Mouse (Mus musculus) kidney, adult 9 months (tissue): Measurements from ENCODE around the gene Rab31.

Source experiments
- DNase-seq: peaks from one replicate; pipeline ENCODE4 v3.0.0; 2022

The Rab31 gene

DNA sequence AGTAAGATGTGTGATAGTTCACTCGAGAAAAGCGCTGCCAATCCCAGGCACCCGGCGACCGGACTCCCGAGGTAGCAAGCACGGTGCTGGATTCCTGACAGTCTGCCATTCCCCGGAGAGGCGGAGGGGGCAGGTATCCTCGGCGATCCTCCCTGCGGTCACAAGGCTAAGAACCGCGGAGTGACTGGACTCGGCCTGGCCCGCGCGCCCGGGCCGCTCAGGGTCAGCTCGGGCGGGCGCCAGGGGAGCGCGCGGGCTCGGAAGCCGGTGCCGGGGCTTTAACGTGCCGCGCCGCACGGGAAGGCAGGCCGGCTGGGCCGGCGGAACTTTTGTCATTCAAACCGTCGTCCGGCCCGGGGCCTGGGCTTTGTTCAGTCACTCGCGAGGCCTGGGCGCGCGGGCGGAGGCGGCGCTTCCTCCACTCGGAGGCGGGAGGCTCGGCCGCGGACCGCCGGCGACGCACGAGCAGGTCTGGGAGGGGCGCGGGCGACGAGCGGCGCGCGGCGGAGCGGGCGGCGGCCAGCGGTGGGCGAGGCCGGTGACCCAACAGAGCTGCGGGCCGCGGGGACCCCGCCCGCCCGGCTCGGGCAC lies 10.1 kb upstream of the Rab31 start, which contains the start of gene Ppp4r1:
TSS of gene Ppp4r1 (plus strand) at position 23 of the 591 bp plus-strand sequence.
- peak; percentile 87 for DNase-seq

DNA sequence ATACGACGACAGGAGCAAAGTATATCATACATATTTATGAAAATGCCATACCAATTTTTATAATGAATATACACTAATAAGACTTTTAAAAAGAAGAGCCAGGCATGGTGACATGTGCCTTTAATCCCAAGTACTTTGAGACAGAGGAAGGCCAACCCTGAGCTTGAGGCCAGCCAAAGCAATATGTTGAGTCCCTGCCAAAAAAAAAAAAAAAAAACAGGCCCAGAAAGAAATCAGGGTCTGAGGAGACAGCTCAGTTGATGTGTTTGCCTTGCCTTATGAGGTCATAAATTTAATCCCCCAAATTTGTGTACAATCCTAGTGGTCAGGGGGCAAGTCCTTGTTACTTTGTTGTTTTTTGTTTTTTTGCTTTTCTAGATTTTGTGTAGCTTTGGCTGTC lies 8.4 kb upstream of the Rab31 start:
- DNase-seq = no peak

DNA sequence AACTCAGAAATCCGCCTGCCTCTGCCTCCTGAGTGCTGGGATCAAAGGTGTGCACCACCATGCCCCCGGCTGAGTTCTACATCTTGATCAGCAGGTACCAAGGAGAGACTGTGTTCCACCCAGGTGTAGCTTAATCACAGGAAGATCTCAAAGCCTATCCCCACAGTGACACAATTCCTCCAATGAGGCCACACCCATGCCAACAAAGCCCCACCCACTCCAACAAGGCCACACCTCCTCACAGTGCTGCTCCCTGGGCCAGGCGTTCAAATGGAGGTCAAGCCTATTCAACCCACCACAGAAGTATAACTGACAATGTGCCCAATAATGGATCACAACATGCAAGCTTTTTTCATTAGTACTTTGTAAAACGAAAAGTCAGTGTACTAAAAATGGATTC lies 4.9 kb upstream of the Rab31 start:
- DNase-seq = no peak

DNA sequence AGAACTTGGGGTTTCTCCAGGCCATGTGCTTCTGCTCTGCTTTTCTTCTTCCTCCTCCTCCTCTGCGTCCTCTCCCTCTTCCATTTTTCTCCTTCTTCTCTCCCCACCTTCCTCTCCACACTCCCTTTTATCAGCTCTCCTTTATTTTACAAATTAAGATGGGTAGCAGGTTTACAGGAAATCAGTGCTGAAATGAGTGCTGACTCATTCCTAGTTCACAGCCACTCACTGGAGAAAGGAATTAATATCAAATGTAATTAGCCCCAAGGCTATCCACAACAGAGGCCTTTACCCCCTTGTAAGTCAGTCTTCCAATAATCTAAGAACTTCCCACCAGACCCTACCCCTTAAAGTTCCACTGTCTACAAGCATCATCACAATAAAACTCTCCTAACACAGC lies 3.7 kb upstream of the Rab31 start:
- no peak for DNase-seq

DNA sequence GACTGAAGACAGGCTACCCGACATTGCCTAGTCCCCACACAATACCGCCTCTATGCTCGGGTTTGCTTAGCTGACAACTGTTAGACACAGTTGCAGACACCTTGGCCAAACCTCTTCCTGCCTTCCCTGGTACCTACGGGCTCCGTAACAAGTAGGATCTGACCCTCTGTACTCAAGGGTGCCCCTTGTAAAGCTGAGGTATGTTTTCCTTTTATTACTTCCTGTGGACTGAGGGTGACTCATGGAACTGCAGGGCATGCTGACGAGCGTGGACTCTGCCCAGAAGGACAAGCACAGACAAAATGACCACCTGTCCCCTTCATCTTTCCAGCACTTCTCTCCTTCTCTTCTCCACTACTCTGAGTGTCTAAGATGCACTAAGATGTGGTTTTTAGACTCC lies 1.9 kb upstream of the Rab31 start:
- DNase-seq = no peak

DNA sequence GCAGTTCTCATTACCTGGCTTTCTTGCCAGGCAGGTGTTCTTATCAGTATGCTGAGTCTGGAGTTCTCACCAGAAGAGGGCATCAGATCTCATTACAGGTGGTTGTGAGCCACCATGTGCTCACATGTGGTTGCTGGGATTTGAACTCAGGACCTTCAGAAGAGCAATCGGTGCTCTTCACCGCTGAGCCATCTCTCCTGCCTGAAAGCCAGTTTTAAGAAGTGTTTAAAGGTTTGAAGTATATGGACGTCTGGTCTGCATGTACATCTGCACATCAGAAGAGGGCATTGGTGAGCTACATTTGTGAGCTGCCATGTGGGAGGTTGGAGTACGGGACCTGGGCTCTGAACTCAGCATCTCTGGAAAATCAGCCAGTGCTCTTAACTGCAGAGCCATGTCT lies 1.1 kb upstream of the Rab31 start:
- no peak for DNase-seq

DNA sequence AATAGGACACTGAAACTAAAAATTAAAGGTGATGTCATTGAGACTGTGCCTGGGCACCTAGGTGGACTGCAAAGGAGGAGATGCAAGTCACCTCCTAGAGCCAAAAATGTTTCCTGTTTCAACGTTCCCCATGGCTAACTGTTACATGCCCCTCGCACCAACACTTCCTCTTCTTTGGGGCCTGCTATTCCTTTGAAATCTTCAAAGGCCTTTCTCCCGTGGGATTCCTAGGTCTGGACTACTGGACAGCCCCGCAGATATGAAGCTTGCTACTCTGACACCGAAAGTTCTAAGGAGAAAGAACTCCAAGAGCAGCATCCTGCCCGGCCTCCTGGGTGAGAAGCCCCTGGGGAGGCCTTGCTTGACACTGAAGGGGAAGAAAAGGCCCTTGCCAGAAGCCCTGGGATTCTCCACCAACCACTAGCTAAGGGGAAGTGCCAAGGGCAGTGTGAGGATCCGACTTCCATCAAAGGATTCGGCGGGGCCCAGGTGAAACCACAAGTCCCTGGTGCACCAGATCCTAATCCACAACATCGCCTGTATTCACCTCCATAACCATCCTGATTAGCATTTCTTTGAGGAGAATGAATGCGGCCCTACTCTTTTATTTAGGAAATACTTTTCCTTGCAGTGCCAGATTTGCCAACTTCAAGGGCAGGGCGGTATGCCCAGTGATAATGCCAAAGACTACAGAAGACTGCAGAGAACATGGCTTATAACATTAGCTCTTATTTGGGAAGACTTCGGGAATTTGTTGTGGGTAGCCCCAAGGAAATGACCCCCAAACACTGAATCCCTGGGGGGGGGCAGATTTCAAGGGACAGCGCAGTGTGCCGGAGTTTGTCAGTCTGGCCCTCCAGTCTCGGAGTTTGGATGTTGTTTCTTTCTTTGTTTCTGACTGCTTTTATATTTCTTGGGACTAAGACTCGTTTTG lies 1.3 kb downstream of the Rab31 start:
- DNase-seq = no peak

DNA sequence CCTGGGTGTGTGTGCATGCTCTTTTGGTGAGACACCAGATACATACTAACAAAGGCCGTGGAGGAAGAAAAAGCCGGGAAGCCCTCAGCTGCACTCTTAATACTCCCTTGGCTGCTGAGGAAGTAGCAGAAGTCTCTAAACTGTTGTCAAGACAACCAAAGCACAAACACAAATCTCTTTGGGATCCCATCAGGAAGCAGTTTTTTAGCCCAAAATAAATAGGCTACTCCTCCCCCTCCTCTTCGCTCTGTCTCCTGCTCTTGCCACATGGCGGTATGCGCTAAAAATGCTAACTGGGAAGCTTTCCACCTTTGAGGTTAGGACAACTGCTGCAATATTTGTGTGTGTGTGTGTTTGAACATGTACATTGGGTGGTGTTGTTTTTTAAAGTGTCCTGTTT lies 4.1 kb downstream of the Rab31 start:
- DNase-seq = peak; percentile 45

DNA sequence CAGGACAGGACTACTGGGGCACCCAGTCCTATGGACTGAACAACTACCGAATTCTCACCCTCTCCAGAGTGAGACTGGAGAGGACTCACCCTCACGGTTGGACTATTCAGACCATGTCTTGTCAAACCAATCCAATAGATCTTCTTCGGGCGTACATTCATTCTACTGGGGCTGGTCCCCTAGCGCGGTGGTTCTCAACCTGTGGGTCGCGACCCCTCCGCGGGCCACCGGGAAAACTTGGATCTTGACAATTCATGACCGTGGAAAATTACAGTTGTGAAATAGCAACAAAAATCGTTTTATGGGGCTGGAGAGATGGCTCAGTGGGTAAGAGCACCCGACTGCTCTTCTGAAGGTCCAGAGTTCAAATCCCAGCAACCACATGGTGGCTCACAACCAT lies 9.3 kb downstream of the Rab31 start:
- no peak for DNase-seq

DNA sequence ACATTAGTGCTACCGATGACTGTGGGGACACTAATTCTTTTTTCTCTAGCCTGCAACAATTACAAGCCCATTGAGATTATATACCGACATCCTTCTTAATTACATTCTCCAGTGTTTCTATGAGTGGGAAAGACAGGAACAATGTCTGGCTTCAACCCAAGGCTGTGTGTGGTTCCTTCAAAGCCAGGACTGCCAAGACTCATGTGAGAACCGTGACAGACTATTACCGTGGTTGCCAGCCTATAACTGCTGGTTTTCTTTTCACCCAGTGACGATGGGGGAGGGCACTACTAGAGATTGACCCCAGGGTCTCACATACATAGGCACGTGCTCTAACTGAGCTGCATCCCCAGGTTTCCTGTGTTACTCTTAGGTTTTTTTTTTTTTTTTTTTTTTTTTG lies 15.4 kb downstream of the Rab31 start:
- no peak for DNase-seq

DNA sequence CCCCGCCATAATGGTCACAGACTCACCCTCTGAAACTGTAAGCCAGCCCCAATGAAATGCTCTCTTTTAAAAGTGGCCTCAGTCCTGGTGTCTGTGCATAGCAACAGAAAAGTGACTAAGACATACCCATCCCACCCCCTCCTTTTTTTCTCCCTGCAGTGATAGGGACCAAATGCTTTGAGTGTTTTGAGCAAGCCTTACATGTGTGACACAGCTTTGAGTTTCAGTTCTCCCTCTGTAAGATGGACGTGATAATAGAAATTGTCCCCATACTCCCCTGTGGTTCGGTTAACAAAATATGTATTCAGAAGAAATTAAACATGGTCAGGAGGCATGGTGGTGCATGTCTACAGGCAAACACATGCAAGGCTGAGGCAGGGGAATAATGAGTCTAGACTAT lies 16.7 kb downstream of the Rab31 start:
- no peak for DNase-seq

DNA sequence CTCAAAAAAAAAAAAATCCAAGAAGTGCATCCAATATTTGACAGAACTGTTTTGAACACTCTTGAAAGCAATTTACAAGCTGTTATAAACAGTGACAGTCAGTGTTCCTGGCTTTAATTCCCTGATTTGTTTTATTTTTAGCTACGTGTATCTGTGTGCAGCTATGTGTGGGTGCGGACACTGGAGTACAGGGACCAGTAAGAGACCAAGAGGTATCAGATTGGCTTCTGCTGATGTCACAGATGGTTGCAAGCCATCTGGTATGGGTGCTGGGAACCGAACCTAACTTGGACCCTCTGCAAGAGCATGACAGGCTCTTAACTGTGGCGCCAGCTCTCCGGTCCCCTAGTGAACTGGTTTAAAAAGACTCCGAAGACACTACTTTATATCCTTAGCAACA lies 19.4 kb downstream of the Rab31 start:
- DNase-seq = no peak

DNA sequence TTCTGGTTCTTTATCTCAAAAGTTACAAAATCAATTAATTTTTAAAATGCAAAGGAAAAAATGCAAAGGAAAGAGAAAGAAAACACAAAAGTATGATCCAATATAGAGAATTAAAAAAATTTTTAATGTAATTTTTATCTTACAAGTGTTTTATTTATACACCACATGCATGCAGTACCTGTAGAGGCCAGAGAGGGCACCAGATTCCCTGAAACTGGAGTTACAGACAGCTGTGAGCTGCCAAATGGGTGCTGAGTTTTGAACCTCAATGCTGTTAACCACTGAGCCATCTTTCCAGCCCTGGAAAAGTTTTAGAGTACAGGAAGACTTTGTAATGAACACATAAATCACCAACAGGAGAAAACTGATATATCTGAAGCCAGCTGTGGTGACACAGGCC lies 22.3 kb downstream of the Rab31 start:
- DNase-seq = no peak

DNA sequence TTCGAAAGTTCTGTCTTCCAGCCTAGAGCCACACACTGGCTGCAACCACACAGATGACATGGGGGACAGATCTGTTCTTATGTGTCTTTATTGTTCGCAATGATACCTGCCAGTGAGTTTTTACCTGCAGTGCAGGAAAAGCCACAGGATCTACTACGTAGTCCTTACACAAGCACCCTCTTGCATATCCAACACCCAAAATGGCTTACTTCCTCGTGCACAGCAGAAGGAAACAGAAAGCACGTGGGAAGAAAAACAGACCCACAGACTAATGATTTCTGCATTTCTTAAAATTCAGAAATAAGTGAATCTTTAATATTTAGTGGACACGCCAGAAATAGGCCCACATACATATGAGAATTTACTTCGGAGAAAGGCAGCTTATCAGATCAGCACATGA lies 22.7 kb downstream of the Rab31 start:
- no peak for DNase-seq

DNA sequence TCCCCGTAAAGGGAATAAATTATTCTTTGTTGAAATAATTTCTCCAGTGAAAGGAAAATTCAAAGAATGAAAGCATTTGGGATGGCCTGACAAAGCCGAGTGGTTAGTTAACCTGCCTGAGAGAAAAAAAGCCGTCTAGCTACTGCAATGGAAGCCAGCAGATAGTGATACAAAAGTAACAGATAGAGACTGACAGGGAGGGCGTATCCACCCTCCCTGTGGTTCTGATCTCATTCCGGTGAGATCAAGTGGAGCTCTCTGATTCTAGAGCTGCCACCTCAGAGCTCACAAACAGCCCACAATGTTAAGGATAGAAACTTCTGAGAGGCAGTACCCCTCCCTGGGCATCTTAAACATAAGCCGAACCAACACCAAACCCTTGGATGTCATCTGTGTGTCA lies 23.6 kb downstream of the Rab31 start:
- no peak for DNase-seq

DNA sequence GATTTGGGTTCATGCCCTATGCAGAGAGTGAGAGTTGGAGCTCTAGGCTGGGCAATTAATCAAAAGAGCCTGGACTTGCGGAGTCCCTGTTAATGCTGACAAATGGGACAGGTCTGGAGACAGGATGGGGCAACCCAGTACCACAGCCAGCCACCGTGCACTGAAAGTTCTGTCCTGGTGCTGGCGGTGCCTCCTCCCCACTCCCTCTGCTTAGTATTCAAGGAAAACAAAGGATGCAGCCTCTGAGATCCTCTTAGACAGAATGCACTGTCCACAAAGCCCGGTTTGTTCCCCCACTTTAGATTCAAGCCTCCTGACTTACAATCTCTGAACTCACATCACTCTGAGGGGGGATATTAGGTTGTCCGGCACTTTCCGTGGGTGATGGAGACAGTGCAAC lies 26.2 kb downstream of the Rab31 start:
- DNase-seq = no peak

DNA sequence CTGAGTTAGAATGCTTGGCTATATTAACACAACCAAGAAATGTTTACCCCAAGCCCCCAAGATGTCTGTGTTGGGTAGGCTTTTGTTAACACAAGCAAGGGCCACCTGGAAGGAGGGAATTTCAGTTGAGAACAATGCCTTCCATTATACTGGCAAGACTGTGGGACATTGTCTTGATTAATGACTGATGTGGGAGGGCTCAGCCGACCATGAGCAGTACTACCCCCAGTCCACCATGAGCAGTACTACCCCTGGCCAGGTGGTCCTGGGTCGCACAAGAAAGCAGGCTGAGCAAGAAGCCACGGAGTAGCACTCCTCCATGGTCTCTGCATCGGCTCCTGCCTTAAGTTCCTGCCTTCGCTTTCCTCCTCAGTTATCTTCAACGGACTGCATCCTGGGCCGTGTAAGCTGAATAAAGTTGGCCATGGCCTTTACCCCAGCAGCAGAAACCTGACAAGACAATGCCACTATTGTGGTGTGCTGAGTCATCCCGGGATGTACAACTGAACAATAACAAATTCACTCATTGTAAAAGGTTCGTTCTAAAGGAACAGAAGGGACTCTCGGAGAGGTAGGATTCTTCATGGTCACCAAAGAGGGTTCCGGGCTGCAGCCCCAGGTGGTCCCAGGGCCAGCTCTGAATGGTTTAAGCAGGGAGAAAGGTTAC lies 28.8 kb downstream of the Rab31 start:
- DNase-seq = no peak

DNA sequence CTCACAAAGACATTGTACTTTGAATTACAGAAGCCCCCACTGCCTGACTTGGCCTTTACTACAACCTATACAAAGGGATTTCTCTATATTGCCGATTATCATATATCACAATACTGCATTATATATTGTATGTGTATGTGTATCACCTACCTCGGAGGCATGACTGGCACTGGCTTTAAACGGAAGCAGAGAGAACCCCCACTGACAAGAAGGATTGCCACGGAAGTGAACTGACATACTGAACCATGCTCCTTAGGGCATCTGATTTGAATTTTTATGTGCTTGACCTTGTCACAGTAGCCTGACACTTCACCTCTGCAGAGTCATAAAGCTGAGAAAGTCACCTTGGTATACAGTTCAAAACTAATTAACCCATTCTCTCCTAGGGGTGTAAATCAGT lies 29.6 kb downstream of the Rab31 start:
- peak; percentile 29 for DNase-seq

DNA sequence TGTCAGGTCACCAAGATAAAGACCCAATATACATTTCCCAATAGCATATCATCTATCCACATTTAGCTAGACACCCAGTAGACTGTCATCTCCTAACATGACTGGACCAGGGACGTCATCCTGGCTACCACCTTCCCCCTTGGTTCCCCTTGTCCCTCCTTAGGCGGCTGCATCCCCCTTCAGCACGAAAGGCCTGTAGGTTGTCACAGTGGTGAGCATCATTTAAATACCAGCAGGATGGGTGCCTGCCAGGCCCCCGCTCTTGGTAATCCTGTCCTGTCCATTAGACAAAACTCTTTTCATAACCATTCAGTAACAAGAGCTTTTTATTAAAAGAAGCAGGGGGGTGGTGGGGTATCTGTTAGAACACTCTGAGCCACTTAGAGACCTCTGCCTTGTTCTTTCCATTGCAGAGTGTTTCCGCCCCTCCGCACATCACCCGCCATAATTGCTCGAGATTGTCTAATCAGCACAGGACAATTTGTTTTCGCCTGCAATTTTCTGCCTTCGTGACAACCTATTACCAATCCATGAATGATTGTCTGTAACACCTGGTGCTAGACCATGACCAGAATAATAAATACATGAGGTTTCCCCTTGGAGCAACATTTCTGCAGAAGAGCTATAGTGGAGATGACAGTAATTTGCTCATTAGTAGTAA lies 30.2 kb downstream of the Rab31 start:
- DNase-seq = no peak

DNA sequence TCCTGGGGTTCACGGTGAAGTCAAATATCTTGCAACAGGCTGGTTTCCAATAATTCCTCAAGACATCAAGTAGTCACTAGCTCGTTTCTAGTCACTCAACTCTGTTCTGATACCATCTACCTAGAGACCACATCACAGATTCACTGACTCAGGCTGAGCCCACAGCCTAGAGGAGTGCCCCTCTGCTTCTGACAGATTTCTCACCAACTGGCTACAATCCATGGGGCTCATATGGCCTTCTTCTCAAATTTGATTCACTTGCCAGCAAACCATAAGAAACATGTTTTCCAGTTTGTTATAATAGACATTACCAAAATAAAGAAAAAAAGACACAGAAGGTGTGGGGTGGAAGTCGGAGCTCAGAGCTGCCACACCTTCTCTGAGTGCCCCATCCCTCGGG lies 31.0 kb downstream of the Rab31 start:
- DNase-seq = no peak

DNA sequence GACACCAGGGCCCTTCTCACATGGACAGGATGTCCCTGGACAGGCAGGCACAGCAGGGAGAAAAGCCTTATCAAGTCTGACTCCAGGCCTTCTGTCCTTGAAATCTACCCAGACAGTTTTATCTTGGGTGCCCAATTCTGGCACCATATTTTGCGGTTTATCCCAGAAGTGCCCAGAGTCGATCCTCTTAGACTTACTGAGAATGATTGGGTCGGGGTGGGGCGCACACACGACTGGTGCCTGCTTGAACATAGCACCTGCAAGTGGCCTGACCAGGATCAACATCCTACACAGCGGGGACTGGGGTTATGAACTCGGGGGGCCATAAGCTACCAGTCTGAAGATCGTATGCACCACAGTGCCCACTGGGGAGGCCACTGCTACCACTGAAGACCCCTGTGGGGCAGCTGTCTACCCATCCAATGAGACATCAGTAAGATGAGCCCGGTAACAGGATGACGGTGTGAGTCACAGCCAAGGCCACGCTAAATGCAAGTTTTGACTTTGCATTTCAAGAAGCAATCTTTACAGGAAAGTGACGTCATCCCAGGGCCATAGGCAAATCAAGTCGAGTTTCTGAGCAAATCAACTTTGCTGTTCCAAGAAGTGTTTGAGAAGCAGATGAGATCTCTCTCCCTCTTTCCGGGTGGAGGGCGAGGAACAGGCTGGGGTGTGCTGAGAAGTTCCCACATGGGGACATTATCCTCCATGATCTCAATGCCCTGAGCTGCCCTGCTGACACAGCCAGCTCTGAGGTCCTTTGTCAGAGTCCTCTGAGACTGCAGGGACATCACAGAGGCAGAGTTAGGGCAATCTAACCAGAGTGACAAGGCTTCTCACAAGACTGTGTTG lies 32.5 kb downstream of the Rab31 start:
- no peak for DNase-seq

DNA sequence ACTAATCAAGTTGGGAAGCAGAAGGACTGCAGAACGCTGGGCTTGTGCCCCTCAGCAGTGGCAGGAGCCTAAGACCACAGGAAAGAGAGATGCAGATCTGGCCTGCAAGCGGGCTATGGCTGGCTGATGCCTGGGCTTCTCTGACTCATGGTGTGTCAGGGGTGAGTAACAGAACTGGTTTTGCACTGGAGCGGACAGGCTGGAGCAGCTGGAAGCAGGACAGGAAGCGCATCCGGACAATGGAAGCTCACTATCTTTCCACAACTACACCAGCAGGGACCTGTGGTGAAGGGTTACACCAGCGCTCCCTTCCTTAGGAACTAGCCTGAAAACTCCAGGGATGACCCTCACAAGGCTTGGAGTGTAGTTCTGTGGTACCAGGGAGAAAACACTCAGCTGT lies 34.9 kb downstream of the Rab31 start:
- peak; percentile 49 for DNase-seq

DNA sequence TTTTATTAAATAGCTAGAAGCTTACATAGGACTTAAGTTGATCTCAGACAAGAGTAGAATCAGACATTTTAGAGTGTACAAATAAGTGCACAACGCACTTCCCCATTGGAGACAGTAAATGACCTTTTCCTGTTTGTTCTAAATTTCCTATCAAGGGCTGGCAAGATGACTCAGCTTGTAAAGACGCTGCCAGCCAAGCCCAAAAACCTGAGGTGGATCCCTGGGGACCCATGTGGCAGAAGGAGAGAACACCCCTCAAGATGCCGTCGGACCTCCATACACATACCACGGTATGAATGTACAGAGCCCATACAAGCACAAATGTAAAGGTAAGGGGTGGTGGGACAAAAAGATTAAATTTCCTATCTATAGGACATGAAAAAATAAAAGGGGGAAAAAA lies 35.4 kb downstream of the Rab31 start:
- no peak for DNase-seq
